Mouse (Mus musculus): ENCODE measurements around the gene Mmp12. TPM values are rescaled to one million over a fixed set of nuclear protein-coding genes. Genes with fewer than 3 reads are reported as not detected.
"Not testable (repeated sequence)": the region's sequence is repeated elsewhere in the genome, so short reads cannot be mapped to it uniquely, and the experiment has no call there.

The Mmp12 gene
- not detected in 2 replicates for polyA plus RNA-seq (2014; fragmentation: Nextera tagmentation; extraction: Ambion mirVana)

DNA sequence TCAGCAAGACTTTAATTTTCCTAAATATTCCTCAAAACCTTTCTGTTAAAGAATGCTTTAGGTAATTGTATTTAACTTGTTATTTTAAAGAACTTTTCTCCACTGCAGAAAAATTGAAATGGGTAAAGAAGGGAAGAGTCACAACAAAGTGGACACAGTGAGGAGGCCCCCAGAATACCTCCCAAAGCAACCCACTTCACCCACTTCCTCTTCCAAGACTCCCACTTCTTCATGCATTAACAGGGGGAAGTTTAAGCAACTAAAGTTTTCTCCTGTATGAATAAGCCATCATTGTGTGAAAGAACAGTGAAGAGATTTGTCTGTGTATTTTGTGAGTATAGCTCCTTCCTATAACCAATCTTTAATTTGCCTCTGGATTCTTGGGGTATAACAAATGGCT, at the start of gene Mmp12:
TSS of gene Mmp12 (plus strand) at position 275 of the 400 bp plus-strand sequence.
- no peak within 1 kb of the TSS for H3K4me2 ChIP-seq (replicated peaks; ENCODE audit: low read depth, low read length)
- no peaks in the 10 kb centered on the region for H3K9me3 ChIP-seq (ENCODE audit: control insufficient read depth, low read length)
- no peaks in the 10 kb centered on the region for H3K36me3 ChIP-seq (ENCODE audit: control insufficient read depth, insufficient read depth, low read length)
- no peaks in the 10 kb centered on the region for H3K4me1 ChIP-seq (ENCODE audit: control insufficient read depth, insufficient read depth, low read length)
- no peaks in the 10 kb centered on the region for H3K27me3 ChIP-seq (ENCODE audit: control insufficient read depth, insufficient read depth, low read length)
- no peak within 1 kb of the TSS for H3K9ac ChIP-seq (ENCODE audit: low read depth, low read length)
- no peak for ATAC-seq (ENCODE audit: low FRiP score, low TSS enrichment)
- H3K4me3 ChIP-seq (ENCODE audit: low read length): no peak within 1 kb of the TSS
- H3K27ac ChIP-seq (ENCODE audit: low read depth, low read length): no peak within 1 kb of the TSS

DNA sequence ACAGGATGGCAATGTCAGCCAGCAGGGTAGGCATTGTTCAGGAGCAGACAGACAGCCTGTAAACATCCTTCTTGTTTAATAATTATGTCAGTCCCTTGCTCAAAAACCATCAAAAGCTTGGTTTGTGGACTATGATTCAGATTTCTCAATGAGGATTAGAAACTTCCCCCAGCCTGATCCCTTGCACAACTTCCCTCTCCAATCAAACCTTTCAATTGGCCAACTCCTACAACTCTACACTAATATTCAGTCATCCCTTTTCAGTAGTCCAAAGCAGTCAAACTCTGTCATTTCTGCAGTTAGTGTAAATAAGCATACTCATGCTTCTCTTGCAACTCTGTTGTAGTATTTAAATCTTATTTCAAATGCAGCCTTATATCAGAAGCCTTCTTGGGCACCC, 12.3 kb upstream of the Mmp12 start:
- H3K4me2 ChIP-seq (replicated peaks; ENCODE audit: low read depth, low read length): no peak overlapping the region
- H3K4me1 ChIP-seq (ENCODE audit: control insufficient read depth, insufficient read depth, low read length): no peaks in the 10 kb centered on the region
- H3K27ac ChIP-seq (ENCODE audit: low read depth, low read length): no peak overlapping the region
- H3K27me3 ChIP-seq (ENCODE audit: control insufficient read depth, insufficient read depth, low read length): no peaks in the 10 kb centered on the region
- no peaks in the 10 kb centered on the region for H3K36me3 ChIP-seq (ENCODE audit: control insufficient read depth, insufficient read depth, low read length)
- H3K4me3 ChIP-seq (ENCODE audit: low read length): no peak overlapping the region
- no peak overlapping the region for H3K9ac ChIP-seq (ENCODE audit: low read depth, low read length)
- no peak for ATAC-seq (ENCODE audit: low FRiP score, low TSS enrichment)
- H3K9me3 ChIP-seq (ENCODE audit: control insufficient read depth, low read length): no peaks in the 10 kb centered on the region

DNA sequence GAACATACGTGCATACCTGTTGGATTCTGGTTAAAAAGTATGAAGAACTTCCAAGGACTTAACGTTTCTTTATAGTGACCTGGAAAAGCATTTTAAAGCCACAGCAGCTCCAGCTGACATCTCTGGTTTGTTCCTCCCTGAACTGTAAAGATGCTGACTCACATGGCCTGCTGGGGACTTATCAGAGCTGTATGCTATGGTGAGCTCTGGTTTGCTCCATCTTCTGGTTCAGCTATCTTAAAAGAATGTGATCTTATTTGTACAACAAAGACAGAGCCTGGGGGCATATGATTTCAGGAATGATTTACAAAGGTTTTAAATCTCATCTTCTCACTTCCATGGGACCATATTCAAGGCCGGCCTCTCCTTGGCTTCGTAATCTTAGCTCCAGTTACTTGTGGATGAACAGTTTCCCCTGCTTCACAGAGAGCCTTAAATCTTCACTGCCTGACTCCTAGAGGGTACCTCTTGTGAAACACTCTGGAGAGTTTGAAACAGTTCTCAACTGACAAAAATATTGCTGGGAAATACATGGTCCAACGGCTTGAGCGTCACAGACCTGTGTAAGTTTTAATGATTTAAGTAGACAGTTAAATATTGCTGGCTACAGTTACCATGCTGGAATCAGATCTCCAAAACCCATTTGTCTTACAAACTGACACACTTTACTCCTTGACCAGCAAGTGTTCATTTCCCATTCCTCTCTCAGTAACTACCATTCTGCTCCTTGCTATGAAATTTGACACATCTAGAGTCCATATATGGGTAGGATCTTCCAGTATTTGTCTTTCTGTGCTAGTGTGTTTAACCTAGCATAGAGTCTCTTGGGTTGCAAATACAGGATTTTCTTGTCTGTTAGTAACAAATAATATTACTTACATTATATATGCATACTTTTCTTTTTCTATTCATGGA, 8.2 kb upstream of the Mmp12 start:
- WGBS: 25% methylated on average over 5 of the region's 6 CpGs
- Histone ChIP-seq H3K9ac (ENCODE audit: low read depth, low read length) (no peak overlapping the region), H3K9me3 (ENCODE audit: control insufficient read depth, low read length) (no peaks in the 10 kb centered on the region), H3K4me3 (ENCODE audit: low read length) (no peak overlapping the region), H3K4me1 (ENCODE audit: control insufficient read depth, insufficient read depth, low read length) (no peaks in the 10 kb centered on the region), H3K36me3 (ENCODE audit: control insufficient read depth, insufficient read depth, low read length) (no peaks in the 10 kb centered on the region), H3K4me2 (replicated peaks; ENCODE audit: low read depth, low read length) (no peak overlapping the region), H3K27me3 (ENCODE audit: control insufficient read depth, insufficient read depth, low read length) (no peaks in the 10 kb centered on the region), H3K27ac (ENCODE audit: low read depth, low read length) (no peak overlapping the region)
- ATAC-seq (ENCODE audit: low FRiP score, low TSS enrichment): peak; percentile 94

DNA sequence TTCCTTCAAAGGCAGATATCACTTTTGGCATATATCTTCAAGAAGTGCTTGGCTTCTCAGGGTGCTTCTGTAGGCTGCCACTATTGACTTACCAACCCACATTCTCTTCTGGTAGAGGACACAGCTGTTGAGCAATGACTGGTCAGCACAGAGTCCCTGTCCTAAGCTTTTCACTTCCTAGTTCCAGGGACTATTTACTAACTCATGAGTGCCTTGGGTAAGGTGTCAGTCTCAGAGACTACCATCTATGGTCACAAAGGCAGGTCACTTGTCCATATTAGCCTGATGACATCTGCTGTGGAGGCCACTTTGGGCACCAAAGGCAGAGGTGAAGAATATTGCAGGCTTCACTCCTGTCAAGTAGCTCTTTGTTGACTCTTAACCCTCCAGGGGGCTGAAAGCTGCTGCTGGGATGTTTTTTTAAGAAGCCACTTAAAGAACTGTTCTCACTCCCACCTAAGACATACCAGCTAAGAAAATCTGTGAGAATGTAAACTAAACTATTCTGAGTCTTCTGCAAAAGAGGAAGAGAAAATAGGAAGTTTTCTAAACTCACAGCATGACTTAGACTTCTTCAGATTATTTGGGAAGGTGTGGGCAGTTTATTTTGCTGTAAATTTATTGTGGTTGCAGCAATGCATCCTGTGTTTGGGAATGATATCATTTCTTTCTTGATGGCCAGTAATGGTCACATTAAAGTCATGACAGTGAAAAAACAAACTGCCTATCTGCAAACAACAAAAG, 7.3 kb upstream of the Mmp12 start:
- no peaks in the 10 kb centered on the region for H3K9me3 ChIP-seq (ENCODE audit: control insufficient read depth, low read length)
- ATAC-seq (ENCODE audit: low FRiP score, low TSS enrichment): no peak
- H3K4me1 ChIP-seq (ENCODE audit: control insufficient read depth, insufficient read depth, low read length): no peaks in the 10 kb centered on the region
- H3K27me3 ChIP-seq (ENCODE audit: control insufficient read depth, insufficient read depth, low read length): no peaks in the 10 kb centered on the region
- no peak overlapping the region for H3K9ac ChIP-seq (ENCODE audit: low read depth, low read length)
- no peak overlapping the region for H3K4me2 ChIP-seq (replicated peaks; ENCODE audit: low read depth, low read length)
- no peak overlapping the region for H3K27ac ChIP-seq (ENCODE audit: low read depth, low read length)
- no peak overlapping the region for H3K4me3 ChIP-seq (ENCODE audit: low read length)
- no peaks in the 10 kb centered on the region for H3K36me3 ChIP-seq (ENCODE audit: control insufficient read depth, insufficient read depth, low read length)

DNA sequence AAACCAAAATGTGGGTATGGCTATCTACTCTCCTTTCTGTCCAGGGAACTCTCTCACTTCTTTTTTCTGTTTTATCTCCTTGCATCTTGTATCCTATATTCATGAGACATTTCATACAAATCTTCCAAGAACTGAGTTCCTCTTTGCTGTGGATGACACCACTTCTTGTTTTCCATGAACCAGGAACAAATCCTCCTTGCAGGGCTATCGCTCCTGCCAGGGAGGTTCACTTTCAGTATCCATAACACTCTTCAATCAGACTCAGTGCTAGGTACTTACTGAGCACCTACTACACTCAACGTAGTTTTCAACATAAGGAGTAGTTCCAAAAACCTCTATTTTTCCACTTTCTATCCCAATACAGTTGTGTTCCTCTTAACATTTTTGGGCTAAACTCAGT, 1.3 kb downstream of the Mmp12 start:
- 90% methylated on average over 2 of the region's 2 CpGs for WGBS
- Histone ChIP-seq H3K36me3 (ENCODE audit: control insufficient read depth, insufficient read depth, low read length) (no peaks in the 10 kb centered on the region), H3K9ac (ENCODE audit: low read depth, low read length) (no peak overlapping the region), H3K4me3 (ENCODE audit: low read length) (no peak overlapping the region), H3K9me3 (ENCODE audit: control insufficient read depth, low read length) (no peaks in the 10 kb centered on the region), H3K4me2 (replicated peaks; ENCODE audit: low read depth, low read length) (no peak overlapping the region), H3K4me1 (ENCODE audit: control insufficient read depth, insufficient read depth, low read length) (no peaks in the 10 kb centered on the region), H3K27me3 (ENCODE audit: control insufficient read depth, insufficient read depth, low read length) (no peaks in the 10 kb centered on the region), H3K27ac (ENCODE audit: low read depth, low read length) (no peak overlapping the region)
- no peak for ATAC-seq (ENCODE audit: low FRiP score, low TSS enrichment)

DNA sequence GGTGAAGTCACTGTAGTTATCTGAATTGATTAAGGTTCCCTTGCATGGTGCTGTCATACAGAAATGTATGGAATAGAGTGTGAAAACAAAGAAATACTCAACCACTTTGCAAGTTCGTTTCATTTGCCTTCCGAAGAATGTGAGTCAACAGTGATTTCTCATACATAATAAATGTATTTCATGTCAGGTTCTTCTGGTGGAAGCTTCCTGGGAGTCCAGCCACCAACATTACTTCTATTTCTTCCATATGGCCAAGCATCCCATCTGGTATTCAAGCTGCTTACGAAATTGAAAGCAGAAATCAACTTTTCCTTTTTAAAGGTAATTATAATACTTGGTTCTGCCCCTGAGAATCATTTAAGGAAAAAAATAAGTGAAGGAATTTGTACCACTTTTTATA, 10.4 kb downstream of the Mmp12 start:
- no peak overlapping the region for H3K27ac ChIP-seq (ENCODE audit: low read depth, low read length)
- no peaks in the 10 kb centered on the region for H3K36me3 ChIP-seq (ENCODE audit: control insufficient read depth, insufficient read depth, low read length)
- H3K4me3 ChIP-seq (ENCODE audit: low read length): no peak overlapping the region
- H3K4me1 ChIP-seq (ENCODE audit: control insufficient read depth, insufficient read depth, low read length): no peaks in the 10 kb centered on the region
- H3K9me3 ChIP-seq (ENCODE audit: control insufficient read depth, low read length): no peaks in the 10 kb centered on the region
- no peak for ATAC-seq (ENCODE audit: low FRiP score, low TSS enrichment)
- H3K9ac ChIP-seq (ENCODE audit: low read depth, low read length): no peak overlapping the region
- no peak overlapping the region for H3K4me2 ChIP-seq (replicated peaks; ENCODE audit: low read depth, low read length)
- 85% methylated on average over 3 of the region's 3 CpGs for WGBS
- H3K27me3 ChIP-seq (ENCODE audit: control insufficient read depth, insufficient read depth, low read length): no peaks in the 10 kb centered on the region

DNA sequence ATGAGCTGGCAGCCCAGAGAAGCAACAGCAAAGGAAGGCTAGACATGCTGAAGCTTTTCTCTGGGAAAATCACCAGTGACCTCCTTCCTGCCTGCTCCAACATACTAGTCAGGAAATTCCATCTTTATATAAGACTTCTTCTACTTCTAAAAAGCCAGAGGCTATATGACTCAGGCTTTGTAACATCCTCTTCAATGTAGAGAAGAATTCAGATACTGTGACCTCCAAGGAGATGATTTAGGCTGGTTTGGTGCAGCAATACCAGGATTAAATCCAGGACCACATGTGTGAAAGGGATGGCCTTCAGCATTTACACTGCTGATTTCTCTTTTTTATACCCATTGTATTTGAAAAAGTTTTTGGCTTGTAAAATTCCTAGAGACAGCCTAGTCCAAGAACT, 43.8 kb downstream of the Mmp12 start, which contains the start of gene Mmp1b:
TSS of gene Mmp1b (minus strand) at position 101 of the 400 bp plus-strand sequence.
- Histone ChIP-seq H3K9ac (ENCODE audit: low read depth, low read length) (no peak within 1 kb of the TSS), H3K4me3 (ENCODE audit: low read length) (no peak within 1 kb of the TSS), H3K4me1 (ENCODE audit: control insufficient read depth, insufficient read depth, low read length) (no peaks in the 10 kb centered on the region), H3K9me3 (ENCODE audit: control insufficient read depth, low read length) (no peaks in the 10 kb centered on the region), H3K27ac (ENCODE audit: low read depth, low read length) (no peak within 1 kb of the TSS), H3K36me3 (ENCODE audit: control insufficient read depth, insufficient read depth, low read length) (no peaks in the 10 kb centered on the region), H3K27me3 (ENCODE audit: control insufficient read depth, insufficient read depth, low read length) (no peaks in the 10 kb centered on the region), H3K4me2 (replicated peaks; ENCODE audit: low read depth, low read length) (no peak within 1 kb of the TSS)
- ATAC-seq (ENCODE audit: low FRiP score, low TSS enrichment): no peak

DNA sequence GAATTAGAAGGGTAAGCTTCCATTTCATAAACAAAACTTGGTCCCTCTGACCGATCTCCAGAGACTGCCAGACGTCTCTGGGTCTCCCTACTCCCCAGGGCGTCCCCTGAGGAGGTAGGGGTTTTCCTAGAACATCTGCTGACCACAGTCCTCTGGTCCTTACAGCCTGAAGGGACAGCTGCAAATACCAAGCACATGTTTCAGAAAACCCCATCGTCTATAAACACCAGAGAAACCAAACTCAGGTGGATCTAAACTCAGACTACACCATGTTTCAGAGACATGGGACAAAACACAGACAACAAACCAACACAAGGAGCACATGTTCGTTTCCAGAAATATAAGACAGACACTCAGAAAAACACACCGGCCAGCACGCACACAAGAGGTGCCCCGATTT, 52.4 kb downstream of the Mmp12 start:
- ATAC-seq (ENCODE audit: low FRiP score, low TSS enrichment); H3K4me2 ChIP-seq (replicated peaks; ENCODE audit: low read depth, low read length); H3K36me3 ChIP-seq (ENCODE audit: control insufficient read depth, insufficient read depth, low read length); H3K27me3 ChIP-seq (ENCODE audit: control insufficient read depth, insufficient read depth, low read length); H3K27ac ChIP-seq (ENCODE audit: low read depth, low read length); H3K4me1 ChIP-seq (ENCODE audit: control insufficient read depth, insufficient read depth, low read length); H3K9ac ChIP-seq (ENCODE audit: low read depth, low read length); H3K4me3 ChIP-seq (ENCODE audit: low read length); H3K9me3 ChIP-seq (ENCODE audit: control insufficient read depth, low read length): not testable (repeated sequence)
- WGBS: 84% methylated on average over 8 of the region's 8 CpGs
